Mouse (Mus musculus) hindbrain, embryonic 15.5 days (tissue): ENCODE measurements around the gene Kctd4. TPM values are rescaled to one million over a fixed set of nuclear protein-coding genes. Genes with fewer than 3 reads are reported as not detected.
"Not testable (repeated sequence)": the region's sequence is repeated elsewhere in the genome, so short reads cannot be mapped to it uniquely, and the experiment has no call there.

ENCODE experiments used
- ATAC-seq: fragments of 200-750 bp; cut with Nextera tagmentation; 2 replicates; pipeline ENCODE4 v1.8.0; 2017; ENCODE audit warnings: low read depth, moderate number of reproducible peaks, moderate TSS enrichment; ENCODE audit not compliant: low FRiP score
- H3K27ac ChIP-seq: fragments of 300-500 bp; sonication (generic); replicated peaks from 2 replicates; pipeline ENCODE4 v1.5.1; 2015; ENCODE audit warnings: mild to moderate bottlenecking, inconsistent platforms
- H3K27me3 ChIP-seq: fragments of 300-500 bp; sonication (generic); 2 replicates; pipeline ENCODE4 v1.6.1; 2015; ENCODE audit warnings: control low read depth, inconsistent platforms
- H3K36me3 ChIP-seq: fragments of 300-500 bp; sonication (generic); 2 replicates; pipeline ENCODE4 v1.6.1; 2015; ENCODE audit warnings: control low read depth, inconsistent platforms
- H3K4me1 ChIP-seq: fragments of 300-500 bp; sonication (generic); replicated peaks from 2 replicates; pipeline ENCODE4 v1.6.1; 2015; ENCODE audit warnings: control low read depth, inconsistent platforms
- H3K4me2 ChIP-seq: fragments of 300-500 bp; sonication (generic); 2 replicates; pipeline ENCODE4 v1.6.1; 2015; ENCODE audit warnings: moderate library complexity, mild to moderate bottlenecking, inconsistent platforms
- H3K4me3 ChIP-seq: fragments of 300-500 bp; sonication (generic); 2 replicates; pipeline ENCODE4 v1.5.1; 2015; ENCODE audit warnings: mild to moderate bottlenecking, inconsistent platforms
- H3K9ac ChIP-seq: fragments of 300-500 bp; sonication (generic); 2 replicates; pipeline ENCODE4 v1.6.1; 2015; ENCODE audit warnings: inconsistent platforms
- H3K9me3 ChIP-seq: fragments of 300-500 bp; sonication (generic); 2 replicates; pipeline ENCODE4 v1.6.1; 2016; ENCODE audit warnings: control low read depth, inconsistent platforms
- WGBS: fragments of 180-500 bp; shearing (Covaris S2); methylation state at CpG from one replicate; pipeline ENCODE4 v1.1.7; 2015; 5-methylcytosine and 5-hydroxymethylcytosine counted together
- polyA plus RNA-seq: library from polyadenylated mRNA; unstranded; fragments of >200 nt; fragmentation: Nextera tagmentation; extraction: Ambion mirVana; gene quantifications from 2 replicates; pipeline ENCODE4 v1.2.1, GENCODE M21; 2015

The Kctd4 gene
- polyA plus RNA-seq = 5.8 and 6.4 TPM in 2 replicates

- Histone ChIP-seq H3K4me3 (no peak within 1 kb of the TSS), H3K9ac (no peak within 1 kb of the TSS), H3K27ac (no peak within 1 kb of the TSS), H3K4me2 (no peak within 1 kb of the TSS), H3K36me3 (no peaks in the 10 kb centered on the region), H3K27me3 (no peaks in the 10 kb centered on the region), H3K9me3 (no peaks in the 10 kb centered on the region), H3K4me1 (no peaks in the 10 kb centered on the region)
- no peak for ATAC-seq
- WGBS = 87% methylated on average over 7 of the region's 7 CpGs
These were observed at the start of gene Kctd4 for GRCm38 (mm10) chr14:75954766-75955165. Kctd4 (plus strand) TSS chr14:75955009.

- WGBS = 87% methylated on average over 8 of the region's 8 CpGs
- H3K4me2 ChIP-seq = no peak overlapping the region
- H3K27ac ChIP-seq = no peak overlapping the region
- H3K9me3 ChIP-seq = no peaks in the 10 kb centered on the region
- no peaks in the 10 kb centered on the region for H3K27me3 ChIP-seq
- no peak overlapping the region for H3K4me3 ChIP-seq
- H3K9ac ChIP-seq = no peak overlapping the region
- ATAC-seq = no peak
- H3K4me1 ChIP-seq = no peaks in the 10 kb centered on the region
- peaks cover 6% of the 10 kb centered on the region; the same call in 1 of the 2 replicates for H3K36me3 ChIP-seq
These were observed 47.9 kb upstream of the Kctd4 start for GRCm38 (mm10) chr14:75906931-75907330.

- no peak overlapping the region; the same call in 1 of the 2 replicates for H3K27ac ChIP-seq
- ATAC-seq = no peak
These were observed 42.8 kb upstream of the Kctd4 start for GRCm38 (mm10) chr14:75911968-75912367.

GRCm38 (mm10) chr14:75912665-75913064 is 42.1 kb upstream of the Kctd4 start:
- ATAC-seq = no peak
- Histone ChIP-seq H3K4me1 (no peaks in the 10 kb centered on the region), H3K4me2 (no peak overlapping the region), H3K36me3 (no peaks in the 10 kb centered on the region), H3K27me3 (no peaks in the 10 kb centered on the region), H3K9me3 (no peaks in the 10 kb centered on the region), H3K27ac (no peak overlapping the region), H3K4me3 (no peak overlapping the region), H3K9ac (no peak overlapping the region)
- 94% methylated on average over 2 of the region's 2 CpGs for WGBS

More at GRCm38 (mm10) chr14:75911968-75912367, 42.8 kb upstream of the Kctd4 start:
- Histone ChIP-seq H3K4me2 (no peak overlapping the region), H3K4me1 (no peaks in the 10 kb centered on the region), H3K27me3 (no peaks in the 10 kb centered on the region), H3K4me3 (no peak overlapping the region), H3K36me3 (no peaks in the 10 kb centered on the region), H3K9me3 (no peaks in the 10 kb centered on the region), H3K9ac (no peak overlapping the region)
- WGBS = 76% methylated on average over 6 of the region's 6 CpGs

- Histone ChIP-seq H3K27me3 (no peaks in the 10 kb centered on the region), H3K36me3 (no peaks in the 10 kb centered on the region), H3K4me2 (no peak overlapping the region), H3K4me3 (no peak overlapping the region), H3K9ac (no peak overlapping the region), H3K27ac (peak overlapping the region; percentile 10), H3K4me1 (peaks cover 12% of the 10 kb centered on the region; the same call in 1 of the 2 replicates), H3K9me3 (no peaks in the 10 kb centered on the region)
- WGBS = 61% methylated on average over 1 of the region's 1 CpGs
- ATAC-seq = peak; percentile 30; the same call in 1 of the 2 replicates
These were observed 31.3 kb upstream of the Kctd4 start for GRCm38 (mm10) chr14:75923314-75924052.

- H3K4me3 ChIP-seq, ATAC-seq, H3K9ac ChIP-seq, H3K27ac ChIP-seq, H3K4me2 ChIP-seq, H3K4me1 ChIP-seq, H3K9me3 ChIP-seq, H3K27me3 ChIP-seq, H3K36me3 ChIP-seq: not testable (repeated sequence)
- 89% methylated on average over 8 of the region's 8 CpGs for WGBS
These were observed 25.1 kb upstream of the Kctd4 start for GRCm38 (mm10) chr14:75929713-75930112.

GRCm38 (mm10) chr14:75931266-75931665 is 23.5 kb upstream of the Kctd4 start:
- no peak overlapping the region for H3K4me3 ChIP-seq
- H3K9me3 ChIP-seq = no peaks in the 10 kb centered on the region
- H3K9ac ChIP-seq = no peak overlapping the region
- 94% methylated on average over 23 of the region's 23 CpGs for WGBS
- H3K27me3 ChIP-seq = no peaks in the 10 kb centered on the region
- no peaks in the 10 kb centered on the region for H3K36me3 ChIP-seq
- H3K27ac ChIP-seq = no peak overlapping the region
- no peak for ATAC-seq
- no peaks in the 10 kb centered on the region for H3K4me1 ChIP-seq
- no peak overlapping the region for H3K4me2 ChIP-seq

GRCm38 (mm10) chr14:75934359-75934758 is 20.4 kb upstream of the Kctd4 start:
- H3K27me3 ChIP-seq = no peaks in the 10 kb centered on the region
- 89% methylated on average over 2 of the region's 2 CpGs for WGBS

GRCm38 (mm10) chr14:75937714-75938113 is 17.1 kb upstream of the Kctd4 start:
- ATAC-seq = no peak
- Histone ChIP-seq H3K27ac (no peak overlapping the region), H3K4me1 (no peaks in the 10 kb centered on the region), H3K9me3 (no peaks in the 10 kb centered on the region), H3K36me3 (no peaks in the 10 kb centered on the region), H3K9ac (no peak overlapping the region), H3K4me2 (no peak overlapping the region), H3K4me3 (no peak overlapping the region), H3K27me3 (no peaks in the 10 kb centered on the region)
- 90% methylated on average over 1 of the region's 1 CpGs for WGBS

More at GRCm38 (mm10) chr14:75934359-75934758, 20.4 kb upstream of the Kctd4 start:
- Histone ChIP-seq H3K9ac (no peak overlapping the region), H3K4me3 (no peak overlapping the region), H3K4me2 (no peak overlapping the region), H3K9me3 (no peaks in the 10 kb centered on the region), H3K4me1 (no peaks in the 10 kb centered on the region), H3K36me3 (no peaks in the 10 kb centered on the region), H3K27ac (no peak overlapping the region)
- no peak for ATAC-seq

GRCm38 (mm10) chr14:75941500-75941899 is 13.3 kb upstream of the Kctd4 start:
- 100% methylated on average over 1 of the region's 1 CpGs for WGBS

GRCm38 (mm10) chr14:75942365-75942764 is 12.4 kb upstream of the Kctd4 start:
- 97% methylated on average over 3 of the region's 3 CpGs for WGBS
- ATAC-seq = no peak

More at GRCm38 (mm10) chr14:75941500-75941899, 13.3 kb upstream of the Kctd4 start:
- H3K27me3 ChIP-seq = no peaks in the 10 kb centered on the region
- ATAC-seq = no peak
- H3K9me3 ChIP-seq = no peaks in the 10 kb centered on the region
- no peak overlapping the region for H3K9ac ChIP-seq
- H3K27ac ChIP-seq = no peak overlapping the region
- no peak overlapping the region for H3K4me2 ChIP-seq
- no peak overlapping the region for H3K4me3 ChIP-seq
- H3K36me3 ChIP-seq = no peaks in the 10 kb centered on the region
- H3K4me1 ChIP-seq = no peaks in the 10 kb centered on the region

GRCm38 (mm10) chr14:75947674-75948073 is 7.1 kb upstream of the Kctd4 start:
- no peak overlapping the region for H3K4me2 ChIP-seq
- 34% methylated on average over 3 of the region's 3 CpGs for WGBS
- no peak overlapping the region for H3K27ac ChIP-seq
- H3K9me3 ChIP-seq = no peaks in the 10 kb centered on the region
- no peaks in the 10 kb centered on the region for H3K27me3 ChIP-seq
- no peak for ATAC-seq
- no peak overlapping the region for H3K9ac ChIP-seq
- no peaks in the 10 kb centered on the region for H3K36me3 ChIP-seq
- H3K4me1 ChIP-seq = peaks cover 6% of the 10 kb centered on the region
- no peak overlapping the region for H3K4me3 ChIP-seq

More at GRCm38 (mm10) chr14:75942365-75942764, 12.4 kb upstream of the Kctd4 start:
- H3K4me2 ChIP-seq = no peak overlapping the region
- H3K4me3 ChIP-seq = no peak overlapping the region
- no peaks in the 10 kb centered on the region for H3K9me3 ChIP-seq
- no peaks in the 10 kb centered on the region for H3K27me3 ChIP-seq
- no peak overlapping the region for H3K27ac ChIP-seq
- H3K4me1 ChIP-seq = no peaks in the 10 kb centered on the region
- H3K9ac ChIP-seq = no peak overlapping the region
- H3K36me3 ChIP-seq = no peaks in the 10 kb centered on the region
